Mouse (Mus musculus): ENCODE data around the gene Scarb1.

GRCm38 (mm10) chr5:125317953-125318352 is 22.9 kb downstream of the Scarb1 start:
- TF ChIP-seq CTCF (IDR thresholded peaks at IDR 0.05; ENCODE audit: low read depth) (no peak), EP300 (IDR thresholded peaks at IDR 0.05; ENCODE audit: low read depth) (no peak)
